Mouse (Mus musculus) embryo, embryonic 11.5 days (tissue): ENCODE data around the gene Nmnat2.

Source experiments
- DNase-seq: peaks from one replicate; pipeline ENCODE4 v3.0.0-alpha.2; 2012; ENCODE audit warnings: low read depth, low spot score

Gene Nmnat2

DNA sequence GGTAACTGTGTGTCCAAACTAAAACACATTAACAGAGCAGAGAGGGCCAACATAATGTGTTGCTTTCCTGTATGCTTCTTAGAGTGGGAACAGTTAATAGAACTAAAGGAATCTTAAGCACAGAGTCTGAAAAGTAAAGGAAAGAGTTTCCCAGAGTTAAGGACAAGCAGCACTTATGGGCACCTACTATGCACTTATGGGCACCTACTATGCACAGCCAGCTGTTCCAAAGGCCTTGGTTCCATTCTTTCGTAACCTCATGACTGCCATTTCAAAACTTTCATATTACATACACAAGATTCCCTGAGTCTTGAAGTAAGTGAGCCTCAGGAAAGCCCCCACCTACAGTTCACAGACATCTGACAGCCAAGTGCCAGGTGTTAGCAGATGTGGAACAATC lies 64.3 kb downstream of the Nmnat2 start:
- no peak for DNase-seq

- no peak for DNase-seq
Measured at GRCm38 (mm10) chr1:153019623-153020022, 64.8 kb downstream of the Nmnat2 start.

- no peak for DNase-seq
Measured at GRCm38 (mm10) chr1:153021034-153021638, 66.3 kb downstream of the Nmnat2 start.

DNA sequence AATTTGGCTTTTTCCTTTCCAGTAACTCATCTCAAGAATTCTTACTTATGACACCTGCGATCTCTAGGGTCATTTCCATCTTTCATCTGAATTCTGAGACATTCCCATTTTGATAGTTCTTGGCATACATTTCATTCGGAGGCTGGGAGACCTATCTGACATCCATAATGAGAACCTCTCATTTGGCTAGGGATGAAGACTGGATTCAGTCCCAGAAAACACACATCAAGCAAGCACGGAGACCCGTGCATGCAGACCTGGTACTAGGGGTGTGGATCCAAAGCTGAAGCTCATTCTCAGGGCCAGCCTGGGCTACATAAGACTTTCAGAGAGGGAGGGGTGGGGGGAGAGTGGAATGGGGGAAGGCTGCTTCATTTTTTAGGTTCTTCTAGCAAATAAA lies 68.2 kb downstream of the Nmnat2 start:
- DNase-seq = no peak

DNA sequence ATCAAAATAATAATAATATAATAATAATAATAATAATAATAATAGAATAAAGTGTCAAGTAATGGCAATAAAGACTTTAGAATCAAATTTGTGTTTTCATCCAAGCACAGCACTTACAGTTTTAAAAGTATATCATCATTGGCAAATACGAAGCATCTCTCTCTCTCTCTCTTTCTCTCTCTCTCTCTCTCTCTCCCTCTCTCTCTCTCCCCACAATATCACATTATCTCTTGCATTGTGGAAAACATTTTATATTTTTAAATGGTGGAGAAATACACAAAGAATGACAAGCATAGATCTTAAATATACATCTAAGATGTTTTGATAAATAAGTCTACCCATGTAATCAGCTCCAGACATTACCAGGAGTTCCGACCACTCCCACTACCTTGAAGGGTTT lies 69.1 kb downstream of the Nmnat2 start:
- no peak for DNase-seq

DNA sequence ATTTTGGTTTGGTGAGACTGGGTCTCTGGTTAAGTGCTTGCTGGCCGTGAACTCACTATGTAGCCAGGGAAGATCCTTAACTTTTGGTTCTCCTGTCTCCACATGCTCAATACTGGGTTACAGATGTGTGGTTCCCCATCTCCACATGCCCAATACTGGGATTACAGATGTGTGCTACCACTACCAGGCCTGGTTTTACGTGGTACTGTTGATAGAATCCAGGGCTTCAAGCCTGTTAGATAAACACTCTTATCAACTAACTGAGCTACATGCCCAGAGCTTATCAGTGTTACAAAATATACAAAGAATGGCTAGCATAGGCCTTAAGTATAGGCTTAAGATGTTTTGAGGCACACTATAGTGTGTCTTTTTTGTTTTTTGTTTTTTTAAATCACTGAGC lies 69.7 kb downstream of the Nmnat2 start:
- DNase-seq = no peak

DNA sequence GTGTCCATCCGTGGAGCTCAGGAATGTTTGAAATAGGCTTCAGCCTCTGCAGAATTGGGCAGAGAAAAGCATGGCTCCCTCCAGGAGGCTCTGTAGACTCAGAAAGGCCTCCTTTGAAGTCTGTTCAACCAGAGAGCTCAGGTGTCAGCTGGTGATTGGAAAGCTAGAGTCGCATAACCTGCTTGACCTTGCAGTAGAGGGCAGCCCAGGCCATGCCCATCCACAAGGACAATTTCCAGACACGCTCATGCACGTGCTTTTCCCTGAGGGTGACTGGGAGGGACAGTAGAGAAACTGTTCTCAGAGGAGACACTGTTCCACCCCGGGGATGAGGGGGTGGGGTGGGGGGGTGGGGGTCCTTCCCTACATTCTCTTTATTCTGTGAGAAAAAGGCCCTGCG lies 76.6 kb downstream of the Nmnat2 start:
- DNase-seq = no peak

DNA sequence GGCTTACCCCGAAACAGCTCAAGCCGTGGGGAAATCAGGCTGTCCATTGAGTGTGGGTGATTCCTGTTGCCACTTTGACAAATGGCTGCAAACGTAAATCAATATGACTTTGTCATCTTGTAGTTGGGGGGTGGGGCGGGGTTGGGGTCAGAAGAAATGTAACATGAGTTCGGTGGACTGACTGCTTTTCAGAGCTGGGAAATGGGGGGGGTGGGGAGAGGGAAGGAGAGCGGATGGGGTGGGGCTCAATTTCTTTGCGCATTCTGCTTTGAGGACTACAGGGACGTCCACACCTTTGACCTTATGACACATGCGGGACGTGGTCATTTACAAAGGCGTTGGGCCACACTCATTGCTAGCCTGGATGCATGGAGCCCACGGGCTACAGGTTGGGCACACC lies 77.2 kb downstream of the Nmnat2 start:
- no peak for DNase-seq

- no peak for DNase-seq
Measured at GRCm38 (mm10) chr1:153033145-153033908, 78.5 kb downstream of the Nmnat2 start.

DNA sequence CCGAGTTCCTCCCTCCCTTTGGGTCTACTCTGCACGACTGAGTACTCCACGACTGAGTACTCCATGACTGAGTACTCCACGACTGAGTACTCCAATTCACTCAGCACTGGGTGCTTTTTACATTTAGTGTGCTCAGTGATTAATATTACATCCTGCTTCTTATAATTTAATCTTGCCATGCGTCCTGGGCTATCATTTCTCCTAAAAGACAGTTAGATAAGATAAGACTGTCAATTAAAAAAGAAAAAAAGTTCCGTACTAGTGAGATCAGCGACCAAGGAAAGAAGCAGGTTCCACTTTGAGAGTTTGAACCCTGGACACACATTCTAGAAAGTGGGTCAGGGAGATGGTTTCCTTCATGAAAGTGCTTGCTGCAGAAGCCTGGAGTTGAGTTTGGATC lies 79.3 kb downstream of the Nmnat2 start:
- DNase-seq = no peak

GRCm38 (mm10) chr1:153035328-153035944 lies 80.6 kb downstream of the Nmnat2 start:
- peak; percentile 65 for DNase-seq

- no peak for DNase-seq
Measured at GRCm38 (mm10) chr1:153037353-153038345, 82.9 kb downstream of the Nmnat2 start.

GRCm38 (mm10) chr1:153040091-153040490 lies 85.3 kb downstream of the Nmnat2 start:
- no peak for DNase-seq

DNA sequence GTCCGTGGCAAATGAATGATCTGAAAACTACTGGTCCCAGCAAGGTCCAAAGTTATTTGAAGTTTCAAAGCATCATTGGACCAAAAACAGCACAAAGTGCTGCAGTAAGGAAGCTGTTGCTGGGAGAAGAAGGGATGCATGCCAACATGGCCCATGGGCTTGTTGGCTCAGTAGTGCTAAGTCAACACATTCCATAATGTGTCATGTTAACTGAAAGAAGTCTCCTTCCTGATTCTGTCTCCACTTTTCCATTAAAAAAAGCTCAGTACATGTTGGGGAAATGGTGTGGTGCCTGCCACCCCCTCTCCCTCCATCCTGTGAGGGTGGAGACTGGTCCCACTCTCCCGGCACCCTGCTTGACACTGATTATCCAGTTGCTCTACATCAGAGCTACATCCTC lies 86.3 kb downstream of the Nmnat2 start:
- DNase-seq = no peak

- DNase-seq = no peak
Measured at GRCm38 (mm10) chr1:153042318-153042717, 87.5 kb downstream of the Nmnat2 start.

GRCm38 (mm10) chr1:153043332-153043731 lies 88.5 kb downstream of the Nmnat2 start:
- DNase-seq = no peak

DNA sequence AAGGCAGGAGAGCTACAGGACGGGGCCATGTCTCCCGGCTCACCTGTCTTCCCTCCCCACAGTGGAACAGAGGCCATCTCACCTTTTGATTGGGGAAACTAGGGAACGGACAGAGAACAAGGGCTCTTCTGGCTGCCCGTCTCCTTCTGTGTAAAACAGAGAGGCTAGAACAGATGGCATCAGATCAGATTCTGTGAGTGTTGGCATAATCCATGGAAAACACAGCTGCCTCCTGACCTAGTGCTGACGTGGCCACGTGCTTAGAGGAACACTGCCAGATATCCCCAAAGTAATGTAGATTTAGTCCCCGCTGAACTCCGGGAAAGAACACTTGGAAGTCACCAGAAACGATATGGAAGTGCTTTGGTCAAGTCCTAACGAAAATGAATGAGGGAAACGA lies 90.6 kb downstream of the Nmnat2 start:
- DNase-seq = no peak

- no peak for DNase-seq
Measured at GRCm38 (mm10) chr1:153048147-153048878, 93.5 kb downstream of the Nmnat2 start.

DNA sequence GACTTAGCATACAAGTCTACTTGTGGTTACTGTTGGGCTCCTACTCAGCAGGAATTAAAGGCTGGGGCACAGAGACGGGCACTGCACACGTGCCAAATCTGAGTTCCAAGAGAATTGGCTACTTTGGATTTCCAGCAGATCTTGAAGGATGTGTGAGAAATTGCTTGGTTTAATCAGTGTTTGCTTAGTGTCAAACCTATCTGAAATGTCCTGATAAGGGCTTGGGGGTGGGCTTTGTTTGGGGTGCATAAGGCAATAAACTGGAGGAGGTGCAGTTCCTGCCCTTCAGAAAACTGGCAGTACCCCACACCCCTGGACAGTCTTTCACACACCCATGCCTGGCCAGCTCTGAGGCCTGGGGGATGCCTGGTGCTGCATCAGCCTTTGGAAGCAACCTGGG lies 94.7 kb downstream of the Nmnat2 start:
- DNase-seq = no peak

GRCm38 (mm10) chr1:153051474-153051873 lies 96.7 kb downstream of the Nmnat2 start:
- DNase-seq = no peak

DNA sequence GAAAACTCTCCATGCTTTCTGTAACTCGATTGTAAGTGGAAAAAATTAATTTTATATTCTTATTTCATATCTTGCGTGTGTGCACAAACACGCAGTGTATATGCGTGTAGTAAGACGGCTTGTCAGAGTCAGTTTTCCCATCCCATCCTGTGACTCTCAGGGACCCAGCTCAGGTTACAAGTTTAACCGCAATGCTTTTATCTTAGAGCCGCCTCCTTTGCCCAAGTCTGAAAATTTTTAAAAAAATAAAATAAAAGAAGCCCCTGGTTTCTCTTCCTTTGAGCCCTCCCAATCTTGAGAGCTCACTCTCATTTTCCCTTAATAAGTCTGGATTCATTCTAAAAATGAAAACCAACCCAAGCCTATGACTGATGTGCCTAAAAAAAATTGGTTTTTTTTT lies 98.8 kb downstream of the Nmnat2 start:
- DNase-seq = no peak
